Mouse (Mus musculus): ENCODE results near the gene Ap1g1. TPM values are rescaled to one million over a fixed set of nuclear protein-coding genes. Genes with fewer than 3 reads are reported as not detected.

Ap1g1 gene
- 81.8 and 100 TPM in 2 replicates for polyA plus RNA-seq (2012; rRNA removed)

GRCm38 (mm10) chr8:109778280-109778977, at the start of gene Ap1g1:
Ap1g1 (plus strand) TSS chr8:109778554.
- peak; percentile 100 for DNase-seq (ENCODE audit: low read depth)
- TF ChIP-seq POLR2A (IDR thresholded peaks at IDR 0.05; ENCODE audit: borderline replicate concordance, extremely low read depth, insufficient read depth, insufficient read length, poor library complexity, severe bottlenecking) (peak; percentile 69; the same call in 1 of the 2 replicates), CTCF (IDR thresholded peaks at IDR 0.05; ENCODE audit: borderline replicate concordance, extremely low read depth, insufficient read depth, insufficient read length) (no peak)

DNA sequence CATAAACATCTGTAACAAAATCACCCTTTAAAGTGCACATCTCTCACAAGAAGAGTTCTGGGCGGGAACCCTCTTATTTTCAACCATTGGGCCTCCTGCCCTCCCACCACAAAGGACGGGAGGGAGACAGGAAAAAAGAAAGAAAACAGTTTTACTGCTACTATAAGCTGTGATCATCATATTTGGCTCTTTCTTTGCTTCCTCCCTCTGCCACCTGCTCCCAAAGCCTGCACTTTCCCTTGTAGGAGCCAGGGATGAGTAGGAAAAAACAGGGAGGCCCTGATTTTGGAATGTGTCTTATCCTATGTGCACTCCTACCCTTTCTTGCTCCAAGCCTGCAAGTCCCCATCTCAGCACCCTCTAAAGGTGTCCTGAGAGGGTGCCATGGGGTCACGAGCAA, 47.3 kb upstream of the Ap1g1 start:
- TF ChIP-seq POLR2A (IDR thresholded peaks at IDR 0.05; ENCODE audit: borderline replicate concordance, extremely low read depth, insufficient read depth, insufficient read length, poor library complexity, severe bottlenecking) (no peak), CTCF (IDR thresholded peaks at IDR 0.05; ENCODE audit: borderline replicate concordance, extremely low read depth, insufficient read depth, insufficient read length) (no peak)
- DNase-seq (ENCODE audit: low read depth): no peak

DNA sequence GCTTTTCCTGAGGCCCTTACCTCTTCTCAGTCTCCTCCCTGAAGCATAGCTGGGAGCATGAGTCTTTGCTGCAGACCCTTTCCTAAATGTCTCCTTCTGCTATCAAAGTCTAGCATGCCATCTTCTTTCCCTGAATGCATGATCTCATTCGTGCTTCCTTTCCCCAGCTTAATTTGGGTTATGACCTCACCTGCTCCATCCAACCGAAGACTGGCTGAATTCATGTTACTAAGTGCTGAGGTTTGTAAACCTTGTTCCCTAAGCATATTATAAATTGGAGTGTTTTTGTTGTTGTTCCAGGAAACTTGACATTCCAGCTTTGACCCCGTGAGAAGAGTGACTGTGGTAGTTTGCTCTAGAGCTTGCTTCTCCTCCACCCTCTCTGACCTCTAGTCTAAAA, 44.3 kb upstream of the Ap1g1 start:
- TF ChIP-seq POLR2A (IDR thresholded peaks at IDR 0.05; ENCODE audit: borderline replicate concordance, extremely low read depth, insufficient read depth, insufficient read length, poor library complexity, severe bottlenecking): no peak
- no peak for TF ChIP-seq CTCF (IDR thresholded peaks at IDR 0.05; ENCODE audit: borderline replicate concordance, extremely low read depth, insufficient read depth, insufficient read length)
- DNase-seq (ENCODE audit: low read depth): no peak

DNA sequence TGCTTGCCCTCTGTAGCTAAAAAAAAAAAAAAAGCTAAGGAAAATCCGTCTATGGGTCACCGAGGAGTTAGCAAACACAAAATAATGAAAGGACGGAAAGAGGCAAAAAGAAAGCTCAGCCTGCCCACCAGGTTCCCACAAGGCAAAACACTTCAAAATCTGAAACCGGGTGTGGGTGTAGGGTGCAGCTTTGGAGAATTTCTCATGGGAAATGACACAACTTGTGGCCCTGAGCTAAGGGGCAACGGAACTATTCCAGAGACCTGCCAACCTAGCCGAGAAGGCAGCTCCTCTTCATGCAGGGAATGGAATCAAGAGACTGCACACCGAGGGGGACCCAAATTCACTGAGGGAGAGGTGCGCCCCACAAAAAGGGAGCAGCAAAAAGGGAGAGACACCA, 41.5 kb upstream of the Ap1g1 start:
- TF ChIP-seq POLR2A (IDR thresholded peaks at IDR 0.05; ENCODE audit: borderline replicate concordance, extremely low read depth, insufficient read depth, insufficient read length, poor library complexity, severe bottlenecking): no peak
- no peak for TF ChIP-seq CTCF (IDR thresholded peaks at IDR 0.05; ENCODE audit: borderline replicate concordance, extremely low read depth, insufficient read depth, insufficient read length)
- DNase-seq (ENCODE audit: low read depth): no peak

DNA sequence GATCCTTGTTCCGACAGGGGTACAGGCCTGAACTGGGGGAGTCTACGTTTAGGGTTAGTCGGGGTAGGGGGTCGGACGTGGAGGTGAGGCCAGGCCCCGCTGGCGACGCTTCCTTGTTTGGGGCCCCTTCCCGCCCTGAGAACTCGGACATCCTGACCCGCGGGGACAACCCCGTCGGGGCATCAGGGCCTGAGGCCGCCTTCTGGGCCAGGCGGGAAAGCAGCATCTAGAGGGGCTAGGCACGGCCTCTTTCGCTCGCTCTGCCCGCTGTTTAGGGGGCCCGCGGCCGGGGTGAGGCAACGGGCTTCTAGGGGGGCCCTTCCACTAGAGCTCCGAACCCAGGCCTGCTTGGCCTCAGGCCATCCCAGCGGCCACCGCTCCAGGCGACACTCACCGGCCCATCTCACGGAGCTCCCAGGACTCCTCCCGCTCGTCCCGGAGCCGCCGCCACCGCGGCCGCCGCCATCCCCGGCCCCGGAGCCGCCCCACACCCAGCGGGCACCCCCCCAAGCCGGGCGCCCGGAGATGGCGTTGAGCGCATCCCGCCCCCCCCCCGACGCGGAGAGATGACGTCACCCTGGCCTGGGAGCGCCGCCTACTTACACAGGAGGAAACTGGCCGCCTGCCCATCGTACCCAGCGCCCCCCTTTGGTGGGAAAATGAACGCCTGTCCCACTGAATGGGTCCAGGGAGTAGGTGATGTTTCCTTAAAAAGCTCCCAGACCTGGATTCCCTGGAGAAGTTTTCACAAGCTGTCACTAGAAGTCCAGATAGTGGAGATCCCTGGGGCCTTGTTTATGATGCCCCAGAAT, 40.9 kb upstream of the Ap1g1 start, which contains the start of gene Atxn1l:
Gene Atxn1l, minus strand, starts transcription at position 503 of the 812 bp plus-strand sequence.
- TF ChIP-seq POLR2A (IDR thresholded peaks at IDR 0.05; ENCODE audit: borderline replicate concordance, extremely low read depth, insufficient read depth, insufficient read length, poor library complexity, severe bottlenecking) (peak; percentile 73), CTCF (IDR thresholded peaks at IDR 0.05; ENCODE audit: borderline replicate concordance, extremely low read depth, insufficient read depth, insufficient read length) (peak; percentile 71)
- DNase-seq (ENCODE audit: low read depth): peak; percentile 91

GRCm38 (mm10) chr8:109738049-109738380, 40.3 kb upstream of the Ap1g1 start:
- no peak for DNase-seq (ENCODE audit: low read depth)
- no peak for TF ChIP-seq CTCF (IDR thresholded peaks at IDR 0.05; ENCODE audit: borderline replicate concordance, extremely low read depth, insufficient read depth, insufficient read length)
- no peak for TF ChIP-seq POLR2A (IDR thresholded peaks at IDR 0.05; ENCODE audit: borderline replicate concordance, extremely low read depth, insufficient read depth, insufficient read length, poor library complexity, severe bottlenecking)

DNA sequence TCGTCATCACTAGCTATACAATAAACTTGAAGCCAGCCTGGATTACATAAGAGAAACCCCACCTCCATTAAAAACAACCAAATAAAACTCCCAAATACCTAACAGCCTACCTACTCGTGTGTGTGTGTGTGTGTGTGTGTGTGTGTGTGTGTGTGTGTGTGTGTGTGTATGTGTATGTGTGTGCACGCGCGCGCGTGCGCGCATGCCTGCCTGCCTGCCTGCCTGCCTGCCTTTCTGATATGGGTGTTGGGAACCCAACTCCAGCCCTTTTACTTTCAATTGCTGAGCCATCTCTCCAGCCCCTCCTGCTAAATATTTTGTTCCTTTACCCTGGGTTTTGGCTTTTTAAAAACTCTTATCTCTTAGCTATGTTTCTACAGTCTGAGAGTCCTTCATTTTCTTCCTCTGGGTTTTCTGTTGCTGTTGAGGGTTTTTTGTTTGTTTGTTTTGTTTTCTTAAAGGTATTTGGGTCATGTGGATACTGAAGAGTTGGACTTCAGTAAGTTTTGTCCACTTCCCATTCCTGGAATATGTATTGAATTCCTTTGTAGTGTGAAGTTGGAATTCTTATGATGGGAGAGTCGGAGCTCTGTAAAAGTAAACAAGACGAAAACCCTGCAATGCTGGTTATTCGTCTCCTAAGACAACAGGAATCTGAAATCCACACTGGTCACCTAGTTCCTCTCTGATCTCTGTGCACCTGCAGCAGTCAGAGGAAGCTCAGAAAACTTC, 30.7 kb upstream of the Ap1g1 start:
- no peak for DNase-seq (ENCODE audit: low read depth)
- no peak for TF ChIP-seq CTCF (IDR thresholded peaks at IDR 0.05; ENCODE audit: borderline replicate concordance, extremely low read depth, insufficient read depth, insufficient read length)
- no peak for TF ChIP-seq POLR2A (IDR thresholded peaks at IDR 0.05; ENCODE audit: borderline replicate concordance, extremely low read depth, insufficient read depth, insufficient read length, poor library complexity, severe bottlenecking)

GRCm38 (mm10) chr8:109750274-109750673, 28.1 kb upstream of the Ap1g1 start:
- DNase-seq (ENCODE audit: low read depth): no peak
- TF ChIP-seq POLR2A (IDR thresholded peaks at IDR 0.05; ENCODE audit: borderline replicate concordance, extremely low read depth, insufficient read depth, insufficient read length, poor library complexity, severe bottlenecking) (no peak), CTCF (IDR thresholded peaks at IDR 0.05; ENCODE audit: borderline replicate concordance, extremely low read depth, insufficient read depth, insufficient read length) (no peak)

DNA sequence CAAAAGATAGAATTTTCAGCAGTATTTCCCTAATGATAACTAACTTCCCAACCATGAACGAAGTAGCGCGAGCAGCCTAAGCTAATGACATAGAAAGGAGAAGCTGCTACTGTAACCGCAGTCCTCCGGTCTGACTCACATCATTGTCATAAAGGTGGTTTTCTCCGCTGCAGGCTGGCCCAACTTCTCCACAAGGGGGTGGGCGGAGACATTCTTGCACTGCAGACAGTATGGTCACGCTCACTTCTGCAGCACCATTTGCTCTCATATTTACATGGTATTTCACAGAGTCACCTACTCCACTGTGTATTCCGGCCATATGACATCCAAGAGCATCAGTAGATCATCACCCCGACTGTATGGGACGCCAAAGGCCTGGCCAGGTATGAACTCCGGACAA, 27.7 kb upstream of the Ap1g1 start:
- DNase-seq (ENCODE audit: low read depth): no peak
- TF ChIP-seq POLR2A (IDR thresholded peaks at IDR 0.05; ENCODE audit: borderline replicate concordance, extremely low read depth, insufficient read depth, insufficient read length, poor library complexity, severe bottlenecking) (no peak), CTCF (IDR thresholded peaks at IDR 0.05; ENCODE audit: borderline replicate concordance, extremely low read depth, insufficient read depth, insufficient read length) (no peak)

- no peak for DNase-seq (ENCODE audit: low read depth)
- TF ChIP-seq CTCF (IDR thresholded peaks at IDR 0.05; ENCODE audit: borderline replicate concordance, extremely low read depth, insufficient read depth, insufficient read length) (no peak), POLR2A (IDR thresholded peaks at IDR 0.05; ENCODE audit: borderline replicate concordance, extremely low read depth, insufficient read depth, insufficient read length, poor library complexity, severe bottlenecking) (no peak)
Observed at GRCm38 (mm10) chr8:109751731-109752485, 26.4 kb upstream of the Ap1g1 start.

Data from brain, embryonic 14.5 days (tissue).